Mouse (Mus musculus) ES-E14 (cell line): ENCODE measurements around the gene Lingo3. TPM values are rescaled to one million over a fixed set of nuclear protein-coding genes. Genes with fewer than 3 reads are reported as not detected.

ENCODE experiments used
- DNase-seq: peaks from one replicate; pipeline ENCODE4 v3.0.0-alpha.2; 2013; ENCODE audit warnings: low read depth, low spot score
- H3K27ac ChIP-seq: 2 replicates; pipeline ENCODE4 v1.5.1; 2012; ENCODE audit warnings: low read depth, mild to moderate bottlenecking, low read length, moderate library complexity, mixed read lengths; ENCODE audit not compliant: poor library complexity, insufficient read depth, severe bottlenecking
- H3K36me3 ChIP-seq: 2 replicates; pipeline ENCODE4 v1.6.1; 2012; ENCODE audit warnings: mild to moderate bottlenecking, low read length, moderate library complexity, mixed read lengths; ENCODE audit not compliant: control insufficient read depth, poor library complexity, insufficient read depth, severe bottlenecking
- H3K4me1 ChIP-seq, 2 experiments: fragments of 150-350 bp in 1 of 2; sonication (generic) in 1 of 2; 2 replicates each; pipeline ENCODE4 v1.6.1; 2012; ENCODE audit warnings: low read length in 2 of 2, mild to moderate bottlenecking in 1 of 2, mixed read lengths in 1 of 2; ENCODE audit not compliant: control insufficient read depth in 2 of 2, insufficient read depth in 2 of 2, poor library complexity in 1 of 2
- H3K4me3 ChIP-seq, 2 experiments: fragments of 150-350 bp in 1 of 2; sonication (generic) in 1 of 2; 2 replicates each; pipeline ENCODE4 v1.5.1; 2012; ENCODE audit warnings: low read length in 2 of 2, low read depth in 1 of 2, mild to moderate bottlenecking in 1 of 2, mixed read lengths in 1 of 2; ENCODE audit not compliant: insufficient read depth in 1 of 2, poor library complexity in 1 of 2, severe bottlenecking in 1 of 2
- H3K9ac ChIP-seq: 2 replicates; pipeline ENCODE4 v1.6.1; 2012; ENCODE audit warnings: low read depth, mild to moderate bottlenecking, low read length, mixed read lengths; ENCODE audit not compliant: poor library complexity, insufficient read depth, severe bottlenecking
- H3K9me3 ChIP-seq: fragments of 150-350 bp; sonication (generic); 2 replicates; pipeline ENCODE4 v1.6.1; 2012; ENCODE audit warnings: low read depth, mild to moderate bottlenecking, low read length; ENCODE audit not compliant: control insufficient read depth, insufficient read depth
- CHD2 ChIP-seq: IDR thresholded peaks from 2 replicates; pipeline ENCODE4 v1.6.1; 2014; ENCODE audit warnings: mild to moderate bottlenecking, low read depth, low read length, inconsistent platforms
- HCFC1 ChIP-seq: IDR thresholded peaks from 2 replicates; pipeline ENCODE4 v1.6.1; 2012; ENCODE audit warnings: low read length, inconsistent platforms, borderline replicate concordance; ENCODE audit not compliant: insufficient read depth
- MAFK ChIP-seq: IDR thresholded peaks from 2 replicates; pipeline ENCODE4 v1.6.1; 2014; ENCODE audit warnings: mild to moderate bottlenecking, low read depth, low read length, inconsistent platforms; ENCODE audit not compliant: insufficient read depth
- ZC3H11A ChIP-seq: IDR thresholded peaks from 2 replicates; pipeline ENCODE4 v1.6.1; 2012; ENCODE audit warnings: low read depth, mild to moderate bottlenecking, inconsistent platforms, low read length, borderline replicate concordance
- ZNF384 ChIP-seq: IDR thresholded peaks from 2 replicates; pipeline ENCODE4 v1.6.1; 2012; ENCODE audit warnings: low read depth, low read length, inconsistent platforms
- in situ Hi-C, 2 experiments: fragments of 600-800 bp; cut with MboI; formaldehyde crosslinking; loops; one replicate each; pipeline ENCODE4 v1.15.1; 2025; ENCODE audit warnings: low sequenced_read_pairs in 2 of 2, inconsistent platforms in 1 of 2; ENCODE audit not compliant: unreplicated experiment in 2 of 2
- total RNA-seq: library from RNA; depleted of rRNA; stranded (reverse); fragments of 300-350 nt; gene quantifications from 2 replicates; pipeline ENCODE4 v1.2.3, GENCODE M21; 2012

Lingo3 gene
- total RNA-seq, 1 experiment: 2.4 TPM

- Histone ChIP-seq H3K27ac (no peak overlapping the region), H3K4me3 (no peak overlapping the region), H3K9ac (no peak overlapping the region), H3K36me3 (peaks cover 13% of the 10 kb centered on the region), H3K4me1 (peaks cover 3 to 5% of the 10 kb centered on the region in 2 experiments; a peak in 2 of 4 replicates), H3K9me3 (no peaks in the 10 kb centered on the region)
- no peak for DNase-seq
- in situ Hi-C loops: no loop called here
- no peak for TF ChIP-seq ZC3H11A
- TF ChIP-seq CHD2: no peak
- TF ChIP-seq MAFK: no peak
- TF ChIP-seq ZNF384: no peak
- TF ChIP-seq HCFC1: no peak
Observed at GRCm38 (mm10) chr10:80857386-80857785, 13.5 kb upstream of the Lingo3 start.

GRCm38 (mm10) chr10:80856908-80857307 lies 13.1 kb upstream of the Lingo3 start:
- Histone ChIP-seq H3K36me3 (peaks cover 11% of the 10 kb centered on the region), H3K4me3 (no peak overlapping the region), H3K9ac (no peak overlapping the region), H3K9me3 (no peaks in the 10 kb centered on the region), H3K4me1 (peaks cover 3 to 5% of the 10 kb centered on the region in 2 experiments; a peak in 2 of 4 replicates), H3K27ac (no peak overlapping the region)
- DNase-seq: no peak
- no peak for TF ChIP-seq ZNF384
- TF ChIP-seq MAFK: no peak
- no peak for TF ChIP-seq CHD2
- no peak for TF ChIP-seq HCFC1
- TF ChIP-seq ZC3H11A: no peak
- in situ Hi-C loops: no loop called here

DNA sequence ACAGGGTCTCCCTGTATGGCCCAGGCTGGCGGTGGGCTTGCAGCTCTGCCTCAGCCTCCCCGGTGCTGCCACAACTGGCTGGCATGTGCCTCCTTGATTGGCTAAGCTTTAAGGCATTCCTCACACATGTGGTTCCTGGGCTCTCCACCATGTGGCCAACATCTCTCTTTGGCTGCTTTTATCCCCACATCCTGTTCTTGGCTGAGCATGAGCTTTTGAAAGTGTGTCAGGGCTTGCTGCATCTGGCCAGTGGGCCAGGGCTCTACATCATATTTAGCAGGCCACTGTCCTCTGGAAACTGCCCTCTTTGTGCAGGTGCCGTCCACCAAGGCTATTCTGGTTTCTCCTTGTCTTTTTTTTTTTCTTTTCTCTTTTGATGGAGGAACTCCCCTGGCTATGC lies 12.4 kb upstream of the Lingo3 start:
- H3K9ac ChIP-seq: no peak overlapping the region
- TF ChIP-seq ZNF384 (no peak), MAFK (no peak), CHD2 (no peak), HCFC1 (no peak)
- H3K4me3 ChIP-seq: no peak overlapping the region
- peaks cover 17% of the 10 kb centered on the region for H3K36me3 ChIP-seq
- DNase-seq: no peak
- peaks cover 3 to 5% of the 10 kb centered on the region in 2 experiments; a peak in 2 of 4 replicates for H3K4me1 ChIP-seq
- no peak overlapping the region for H3K27ac ChIP-seq
- in situ Hi-C loops: no loop called here
- H3K9me3 ChIP-seq: no peaks in the 10 kb centered on the region

DNA sequence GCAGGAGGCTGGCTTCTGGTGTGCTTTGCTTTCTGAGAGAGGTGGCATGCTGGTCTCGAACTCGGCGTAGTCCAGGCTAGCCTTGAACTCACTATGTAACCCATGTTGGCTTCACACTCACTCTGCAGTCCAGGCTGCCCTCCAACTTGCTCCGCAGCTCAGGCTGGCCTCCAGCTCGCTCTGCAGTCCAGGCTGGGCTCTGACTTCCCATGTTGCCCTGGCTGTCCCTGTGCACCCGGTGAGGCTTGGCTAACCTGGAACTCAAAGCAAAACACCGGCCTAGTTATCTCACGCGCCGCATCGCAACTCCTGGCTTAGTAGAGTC lies 11.9 kb upstream of the Lingo3 start:
- Histone ChIP-seq H3K9me3 (no peaks in the 10 kb centered on the region), H3K27ac (no peak overlapping the region), H3K36me3 (peaks cover 17% of the 10 kb centered on the region), H3K4me1 (peaks cover 3 to 5% of the 10 kb centered on the region in 2 experiments; a peak in 2 of 4 replicates), H3K4me3 (peak overlapping the region; percentile 77), H3K9ac (peak overlapping the region; percentile 67)
- no peak for DNase-seq
- in situ Hi-C loops: no loop called here
- TF ChIP-seq MAFK: no peak
- no peak for TF ChIP-seq CHD2
- no peak for TF ChIP-seq ZNF384
- TF ChIP-seq ZC3H11A: no peak
- TF ChIP-seq HCFC1: no peak

DNA sequence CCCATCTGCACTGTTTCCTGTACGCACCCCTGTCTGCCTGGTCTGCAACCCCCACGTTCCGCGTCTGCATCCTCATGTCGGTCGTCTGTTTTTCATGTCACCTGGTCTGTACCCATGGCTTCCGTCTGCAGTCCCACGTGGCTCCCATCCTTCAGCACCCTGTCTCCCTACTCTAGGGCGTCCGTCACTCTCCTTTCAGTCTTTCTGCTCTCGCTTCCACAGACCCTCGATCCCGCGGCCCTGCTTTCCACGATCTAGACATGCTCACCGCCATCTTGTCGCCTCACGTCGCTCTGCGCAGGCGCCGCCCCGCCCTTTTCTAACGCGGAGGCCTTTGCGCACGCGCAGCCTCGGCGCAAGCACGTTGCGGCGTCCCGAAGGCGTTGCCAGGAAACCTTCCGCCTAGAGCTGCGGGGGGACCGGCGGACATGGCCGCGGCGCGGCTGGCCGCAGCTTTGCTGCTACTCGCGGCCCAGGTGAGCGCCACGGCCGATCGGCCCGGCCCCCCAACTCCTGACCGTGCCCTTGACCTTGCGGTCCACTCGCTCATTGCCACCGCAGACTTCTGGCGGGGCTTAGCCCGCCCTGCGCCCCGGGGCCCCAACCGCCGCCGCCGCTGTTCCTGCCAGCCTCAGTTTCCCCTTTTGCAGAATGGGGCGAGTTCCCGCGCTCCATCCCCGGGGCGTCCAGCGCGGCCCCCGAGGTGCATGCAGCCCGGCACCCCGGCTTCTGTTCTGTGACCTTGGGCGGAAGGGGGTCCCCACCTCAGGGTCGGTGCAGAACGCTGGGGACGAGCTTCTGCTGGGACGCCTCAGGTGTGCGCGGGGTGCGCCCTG lies 11.3 kb upstream of the Lingo3 start, which contains the start of the genes Lsm7 and Sppl2b:
Gene Lsm7, minus strand, starts transcription at position 297 of the 836 bp plus-strand sequence.
Gene Sppl2b, plus strand, starts transcription at position 363 of the 836 bp plus-strand sequence.
- Histone ChIP-seq H3K27ac (no peak within 1 kb of the TSS; the same call in 1 of the 2 replicates), H3K4me1 (peaks cover 3 to 5% of the 10 kb centered on the region in 2 experiments; a peak in 2 of 4 replicates), H3K36me3 (peaks cover 17% of the 10 kb centered on the region), H3K4me3 (peak within 1 kb of the TSS; percentile 77), H3K9ac (peak within 1 kb of the TSS; percentile 83), H3K9me3 (no peaks in the 10 kb centered on the region)
- TF ChIP-seq ZC3H11A: no peak
- TF ChIP-seq HCFC1: peak; percentile 65; the same call in 1 of the 2 replicates
- in situ Hi-C loops: no loop called here
- peak; percentile 82 for DNase-seq
